In the genomic region with DNA sequence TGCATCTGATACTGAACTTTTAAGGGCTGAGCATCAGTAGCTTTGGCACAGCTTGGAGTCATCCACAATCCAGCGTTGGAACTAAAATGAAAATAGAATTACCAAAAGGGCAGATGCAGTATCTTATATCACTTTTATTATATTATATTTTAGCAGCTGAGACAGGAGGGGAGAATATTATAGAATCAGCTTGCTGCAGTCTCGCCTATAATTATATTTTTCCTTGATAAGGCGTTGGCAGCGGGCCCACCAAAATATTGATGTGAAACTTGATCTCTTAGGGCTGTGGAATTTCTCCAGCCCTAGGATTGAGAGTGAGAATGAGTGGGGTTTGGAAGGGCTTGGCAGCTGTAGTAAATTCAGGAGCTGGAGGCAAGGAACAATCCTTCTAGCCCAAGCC, we compare ENCODE assay signal across 16 mouse cellular contexts.
A peak's percentile ranks its signal among the peaks of the same experiment; 100 is the strongest.
DNase-seq lines count a peak whose midpoint lies in the region; ATAC-seq lines count a peak whose summit lies in the region.
"Had no signal": no experiment of that assay in that cellular context is flagged by ENCODE, and none has a peak within 500 bp of the region (broad histone marks: within the 10 kb centered on the region; RNA-seq: fewer than 3 reads in every experiment).

No protein-coding gene starts in this region.

- no peaks in the 10 kb centered on the region for H3K4me1 ChIP-seq in embryonic facial prominence, embryonic 11.5 days (ENCODE audit: control insufficient read depth, insufficient read depth, low read length)
- H3K4me1 ChIP-seq in embryonic facial prominence, embryonic 10.5 days = no peaks in the 10 kb centered on the region
- H3K4me1 ChIP-seq in forebrain, embryonic 15.5 days = no peaks in the 10 kb centered on the region
- H3K4me1 ChIP-seq in hindbrain, embryonic 14.5 days (replicated peaks; ENCODE audit: control insufficient read depth, insufficient read depth, low read length) = no peaks in the 10 kb centered on the region
- H3K4me1 ChIP-seq: neural tube, embryonic 12.5 days had no signal

- H3K4me2 ChIP-seq in embryonic facial prominence, embryonic 11.5 days (ENCODE audit: low read depth, low read length) = no peak overlapping the region
- no peak overlapping the region for H3K4me2 ChIP-seq in forebrain, embryonic 15.5 days (replicated peaks)
- no peak overlapping the region for H3K4me2 ChIP-seq in hindbrain, embryonic 14.5 days (replicated peaks)
- H3K4me2 ChIP-seq: neural tube, embryonic 12.5 days had no signal

- H3K27me3 ChIP-seq in embryonic facial prominence, embryonic 11.5 days (ENCODE audit: control insufficient read depth, insufficient read depth, low read length) = no peaks in the 10 kb centered on the region
- no peaks in the 10 kb centered on the region for H3K27me3 ChIP-seq in embryonic facial prominence, embryonic 10.5 days (replicated peaks; ENCODE audit: low read depth, poor library complexity, severe bottlenecking)
- H3K27me3 ChIP-seq in forebrain, embryonic 15.5 days = no peaks in the 10 kb centered on the region
- H3K27me3 ChIP-seq in hindbrain, embryonic 14.5 days (ENCODE audit: control insufficient read depth, insufficient read depth, low read length) = no peaks in the 10 kb centered on the region
- H3K27me3 ChIP-seq: neural tube, embryonic 12.5 days had no signal

- H3K9ac ChIP-seq in embryonic facial prominence, embryonic 11.5 days (replicated peaks; ENCODE audit: low read length) = no peak overlapping the region
- H3K9ac ChIP-seq in forebrain, embryonic 15.5 days (replicated peaks) = no peak overlapping the region
- H3K9ac ChIP-seq in hindbrain, embryonic 14.5 days = no peak overlapping the region
- H3K9ac ChIP-seq: forebrain, postnatal 0 days; neural tube, embryonic 12.5 days had no signal

- DNase-seq in embryonic facial prominence, embryonic 11.5 days (ENCODE audit: low spot score) = peak; percentile 15
- DNase-seq in embryonic facial prominence, embryonic 10.5 days (ENCODE audit: low spot score) = no peak
- peak; percentile 19 for DNase-seq in 3T3-L1 (ENCODE audit: low read depth, low spot score)
- DNase-seq in kidney, adult 18-20 months = peak; percentile 21
- peak; percentile 50 to 75 for DNase-seq in kidney, postnatal 25 days
- no peak for DNase-seq in natural killer cell, adult 2 months (ENCODE audit: low spot score in 2 of 2)
- no peak for DNase-seq in hindbrain, embryonic 14.5 days (ENCODE audit: low spot score)
- DNase-seq: cerebellum, postnatal 36 days; forebrain, postnatal 0 days; heart, adult 11 months; right cerebral cortex, adult 18-20 months had no signal

- no peak for ATAC-seq in embryonic facial prominence, embryonic 11.5 days (replicated peaks; ENCODE audit: insufficient number of reproducible peaks, low FRiP score, low TSS enrichment, low read depth)
- ATAC-seq in forebrain, embryonic 15.5 days (replicated peaks) = no peak
- no peak for ATAC-seq in hindbrain, embryonic 14.5 days (ENCODE audit: low FRiP score)
- ATAC-seq: forebrain, postnatal 0 days; hindbrain, postnatal 0 days; midbrain, embryonic 16.5 days had no signal

- no peak overlapping the region for H3K4me3 ChIP-seq in embryonic facial prominence, embryonic 11.5 days (ENCODE audit: low read depth, low read length)
- no peak overlapping the region for H3K4me3 ChIP-seq in embryonic facial prominence, embryonic 10.5 days
- no peak overlapping the region for H3K4me3 ChIP-seq in forebrain, embryonic 15.5 days
- no peak overlapping the region for H3K4me3 ChIP-seq in hindbrain, embryonic 14.5 days (replicated peaks; ENCODE audit: low read length)
- H3K4me3 ChIP-seq: erythroblast, embryonic 14.5 days; neural tube, embryonic 12.5 days had no signal

- H3K36me3 ChIP-seq in embryonic facial prominence, embryonic 11.5 days (replicated peaks; ENCODE audit: control insufficient read depth, insufficient read depth, low read depth, low read length) = no peaks in the 10 kb centered on the region
- no peaks in the 10 kb centered on the region for H3K36me3 ChIP-seq in embryonic facial prominence, embryonic 10.5 days (replicated peaks)
- no peaks in the 10 kb centered on the region for H3K36me3 ChIP-seq in forebrain, embryonic 15.5 days
- H3K36me3 ChIP-seq in hindbrain, embryonic 14.5 days (replicated peaks; ENCODE audit: control insufficient read depth, insufficient read depth) = no peaks in the 10 kb centered on the region
- H3K36me3 ChIP-seq: neural tube, embryonic 12.5 days had no signal

- no peaks in the 10 kb centered on the region for H3K9me3 ChIP-seq in embryonic facial prominence, embryonic 11.5 days (replicated peaks; ENCODE audit: control insufficient read depth, low read length)
- no peaks in the 10 kb centered on the region for H3K9me3 ChIP-seq in embryonic facial prominence, embryonic 10.5 days
- no peaks in the 10 kb centered on the region for H3K9me3 ChIP-seq in forebrain, embryonic 15.5 days
- H3K9me3 ChIP-seq in hindbrain, embryonic 14.5 days (ENCODE audit: control insufficient read depth, low read length) = no peaks in the 10 kb centered on the region
- H3K9me3 ChIP-seq: neural tube, embryonic 12.5 days had no signal

- WGBS in embryonic facial prominence, embryonic 11.5 days = 72% methylated on average over 4 of the region's 4 CpGs
- WGBS in embryonic facial prominence, embryonic 10.5 days = 78% methylated on average over 4 of the region's 4 CpGs
- 85% methylated on average over 4 of the region's 4 CpGs for WGBS in forebrain, embryonic 15.5 days
- 82% methylated on average over 4 of the region's 4 CpGs for WGBS in hindbrain, embryonic 14.5 days

- H3K27ac ChIP-seq in embryonic facial prominence, embryonic 11.5 days (replicated peaks; ENCODE audit: low read depth, low read length) = no peak overlapping the region
- H3K27ac ChIP-seq in embryonic facial prominence, embryonic 10.5 days (replicated peaks) = no peak overlapping the region
- H3K27ac ChIP-seq in forebrain, embryonic 15.5 days (replicated peaks) = no peak overlapping the region
- H3K27ac ChIP-seq in hindbrain, embryonic 14.5 days = no peak overlapping the region
- H3K27ac ChIP-seq: hindbrain, postnatal 0 days; neural tube, embryonic 12.5 days had no signal

Comparison
In these comparisons a context has a peak if more than half of its experiments do, and no peak if none do; other contexts are left out.
1. DNase-seq: peak in embryonic facial prominence, embryonic 11.5 days (single experiment), 3T3-L1 (single experiment), kidney, adult 18-20 months (single experiment) and kidney, postnatal 25 days (2 of 2); none in embryonic facial prominence, embryonic 10.5 days (single experiment), natural killer cell, adult 2 months (0 of 2) and hindbrain, embryonic 14.5 days (single experiment).